Mouse (Mus musculus): ENCODE measurements around the gene Ctnnb1. TPM values are rescaled to one million over a fixed set of nuclear protein-coding genes. Genes with fewer than 3 reads are reported as not detected.

The Ctnnb1 gene
- polyA plus RNA-seq, 1 experiment from 2014 or later = 486 TPM

DNA sequence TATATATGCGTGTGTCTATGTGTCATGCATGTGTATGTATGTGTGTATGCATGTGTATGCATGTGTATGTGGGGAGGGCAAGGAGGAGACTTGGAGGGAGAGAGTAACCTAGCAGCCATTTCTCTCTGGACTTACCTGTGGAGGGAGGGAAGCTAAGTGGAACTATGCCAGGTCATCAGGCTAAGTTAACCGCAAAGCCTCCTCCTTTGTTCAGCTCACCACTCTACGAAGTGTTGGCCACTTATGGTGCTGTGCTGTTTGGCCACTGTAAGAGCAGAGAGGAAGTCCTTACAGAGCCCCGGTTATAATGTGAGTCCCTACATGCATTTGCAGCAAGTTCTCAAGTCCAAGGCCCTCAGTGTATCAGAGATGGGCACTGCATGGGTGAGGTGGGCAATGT lies 47.8 kb downstream of the Ctnnb1 start:
- 91% methylated on average over 4 of the region's 4 CpGs for WGBS
- Histone ChIP-seq H3K4me1 (ENCODE audit: control insufficient read depth, insufficient read depth, low read length) (peaks cover 16% of the 10 kb centered on the region; the same call in 1 of the 2 replicates), H3K9ac (ENCODE audit: low read length) (no peak overlapping the region), H3K9me3 (replicated peaks; ENCODE audit: control insufficient read depth, low read length) (no peaks in the 10 kb centered on the region), H3K4me2 (ENCODE audit: low read depth, low read length) (no peak overlapping the region), H3K27me3 (ENCODE audit: control insufficient read depth, insufficient read depth, low read length) (no peaks in the 10 kb centered on the region), H3K27ac (ENCODE audit: low read length) (no peak overlapping the region), H3K36me3 (ENCODE audit: control insufficient read depth, insufficient read depth, low read length) (no peaks in the 10 kb centered on the region), H3K4me3 (replicated peaks; ENCODE audit: low read length) (no peak overlapping the region)
- ATAC-seq (ENCODE audit: insufficient read depth, low FRiP score) = no peak

DNA sequence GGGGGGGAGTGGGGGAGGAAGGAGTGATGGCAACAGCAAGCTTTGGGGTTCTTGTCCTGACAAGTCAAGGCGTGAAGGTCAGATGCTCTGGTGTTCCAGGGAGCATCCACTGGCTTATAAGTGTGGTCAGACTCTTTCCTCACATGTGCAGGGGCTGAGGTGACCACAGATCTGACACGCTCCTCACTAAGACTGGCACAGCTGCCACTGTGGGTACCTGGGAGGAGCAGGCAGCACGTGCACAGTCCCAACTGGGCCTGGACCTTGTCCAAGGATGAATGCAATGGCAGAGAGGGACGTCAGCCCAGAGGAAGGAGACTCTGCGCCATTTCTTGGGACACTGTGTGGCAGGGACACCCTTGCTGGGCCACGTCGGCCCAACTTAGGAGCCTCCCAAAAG lies 52.8 kb downstream of the Ctnnb1 start:
- no peak overlapping the region for H3K9ac ChIP-seq (ENCODE audit: low read length)
- ATAC-seq (ENCODE audit: insufficient read depth, low FRiP score) = no peak
- H3K4me1 ChIP-seq (ENCODE audit: control insufficient read depth, insufficient read depth, low read length) = peaks cover 6% of the 10 kb centered on the region; the same call in 1 of the 2 replicates
- H3K27ac ChIP-seq (ENCODE audit: low read length) = no peak overlapping the region
- H3K36me3 ChIP-seq (ENCODE audit: control insufficient read depth, insufficient read depth, low read length) = no peaks in the 10 kb centered on the region
- H3K4me2 ChIP-seq (ENCODE audit: low read depth, low read length) = no peak overlapping the region
- no peaks in the 10 kb centered on the region for H3K9me3 ChIP-seq (replicated peaks; ENCODE audit: control insufficient read depth, low read length)
- no peaks in the 10 kb centered on the region for H3K27me3 ChIP-seq (ENCODE audit: control insufficient read depth, insufficient read depth, low read length)
- H3K4me3 ChIP-seq (replicated peaks; ENCODE audit: low read length) = no peak overlapping the region
- WGBS = 81% methylated on average over 7 of the region's 7 CpGs

DNA sequence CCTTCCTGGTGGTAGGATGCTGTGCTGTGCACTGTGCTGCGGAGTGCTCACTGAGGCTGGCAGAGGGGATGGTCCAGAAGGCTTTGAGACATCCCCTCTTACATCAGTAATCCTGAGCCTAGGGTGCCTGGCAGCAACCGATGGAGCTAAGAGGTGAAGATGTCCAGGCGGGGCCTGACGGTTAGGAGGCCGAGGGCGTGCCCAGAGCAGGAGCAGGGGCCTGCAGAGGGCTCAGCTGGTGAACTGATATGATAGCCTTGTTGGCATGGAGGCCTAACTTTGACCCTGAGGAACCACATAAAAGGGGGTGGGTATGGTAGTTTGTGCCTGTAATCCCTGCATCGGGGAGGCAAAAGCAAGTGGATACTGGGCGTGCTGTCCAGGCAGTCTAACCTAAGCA lies 54.8 kb downstream of the Ctnnb1 start:
- no peak for ATAC-seq (ENCODE audit: insufficient read depth, low FRiP score)
- WGBS = 78% methylated on average over 8 of the region's 8 CpGs

DNA sequence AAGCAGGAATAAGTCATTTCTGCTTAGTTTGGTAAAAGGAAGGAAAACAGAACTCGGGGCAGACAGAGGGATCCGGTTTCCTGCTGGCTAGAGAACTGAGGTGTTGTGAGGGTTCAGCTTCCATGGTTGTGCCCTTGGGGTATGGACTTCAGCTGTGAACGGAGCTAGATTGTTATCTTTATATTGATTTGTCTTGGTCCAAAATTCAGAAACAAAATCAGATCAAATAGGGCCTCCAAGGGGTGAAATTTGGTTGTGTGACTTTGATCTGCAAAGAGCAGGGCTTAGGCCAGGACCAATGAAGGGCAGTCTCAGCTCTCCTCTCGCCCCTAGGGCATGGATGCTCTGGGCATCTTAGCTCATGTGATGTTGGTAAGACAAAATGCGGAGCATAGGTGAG lies 55.5 kb downstream of the Ctnnb1 start:
- no peak for ATAC-seq (ENCODE audit: insufficient read depth, low FRiP score)

More for the DNA sequence above, 54.8 kb downstream of the Ctnnb1 start:
- Histone ChIP-seq H3K4me2 (ENCODE audit: low read depth, low read length) (no peak overlapping the region), H3K27me3 (ENCODE audit: control insufficient read depth, insufficient read depth, low read length) (no peaks in the 10 kb centered on the region), H3K9me3 (replicated peaks; ENCODE audit: control insufficient read depth, low read length) (no peaks in the 10 kb centered on the region), H3K4me3 (replicated peaks; ENCODE audit: low read length) (no peak overlapping the region), H3K27ac (ENCODE audit: low read length) (no peak overlapping the region), H3K36me3 (ENCODE audit: control insufficient read depth, insufficient read depth, low read length) (no peaks in the 10 kb centered on the region), H3K4me1 (ENCODE audit: control insufficient read depth, insufficient read depth, low read length) (peaks cover 22% of the 10 kb centered on the region), H3K9ac (ENCODE audit: low read length) (no peak overlapping the region)

DNA sequence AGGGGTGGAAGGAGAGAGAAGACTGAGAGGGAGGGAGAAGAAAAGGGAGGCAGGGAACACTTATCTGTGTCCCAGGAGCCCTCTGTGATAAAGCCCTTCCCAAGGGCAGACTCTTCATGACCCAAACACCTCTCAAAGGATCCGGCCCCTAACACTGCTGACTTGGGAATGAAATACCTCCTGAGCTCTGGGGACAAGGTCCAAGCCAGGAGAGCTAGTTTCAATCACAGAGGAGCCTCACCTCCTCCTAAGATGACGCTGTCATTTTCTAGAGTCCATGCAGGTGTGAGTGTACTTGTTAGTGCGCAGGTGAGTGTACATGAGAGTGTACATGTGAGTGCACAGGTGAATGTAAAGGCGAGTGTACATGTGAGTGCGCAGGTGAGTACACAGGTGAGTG lies 56.0 kb downstream of the Ctnnb1 start:
- no peak for ATAC-seq (ENCODE audit: insufficient read depth, low FRiP score)
- Histone ChIP-seq H3K9me3 (replicated peaks; ENCODE audit: control insufficient read depth, low read length) (no peaks in the 10 kb centered on the region), H3K4me1 (ENCODE audit: control insufficient read depth, insufficient read depth, low read length) (peaks cover 33% of the 10 kb centered on the region), H3K27ac (ENCODE audit: low read length) (no peak overlapping the region), H3K27me3 (ENCODE audit: control insufficient read depth, insufficient read depth, low read length) (no peaks in the 10 kb centered on the region), H3K36me3 (ENCODE audit: control insufficient read depth, insufficient read depth, low read length) (no peaks in the 10 kb centered on the region), H3K4me2 (ENCODE audit: low read depth, low read length) (no peak overlapping the region), H3K9ac (ENCODE audit: low read length) (no peak overlapping the region), H3K4me3 (replicated peaks; ENCODE audit: low read length) (no peak overlapping the region)
- WGBS = 90% methylated on average over 5 of the region's 5 CpGs

More for the DNA sequence above, 55.5 kb downstream of the Ctnnb1 start:
- Histone ChIP-seq H3K4me1 (ENCODE audit: control insufficient read depth, insufficient read depth, low read length) (peaks cover 28% of the 10 kb centered on the region), H3K36me3 (ENCODE audit: control insufficient read depth, insufficient read depth, low read length) (no peaks in the 10 kb centered on the region), H3K4me3 (replicated peaks; ENCODE audit: low read length) (no peak overlapping the region), H3K9me3 (replicated peaks; ENCODE audit: control insufficient read depth, low read length) (no peaks in the 10 kb centered on the region), H3K4me2 (ENCODE audit: low read depth, low read length) (no peak overlapping the region), H3K27ac (ENCODE audit: low read length) (no peak overlapping the region), H3K9ac (ENCODE audit: low read length) (no peak overlapping the region; the same call in 1 of the 2 replicates), H3K27me3 (ENCODE audit: control insufficient read depth, insufficient read depth, low read length) (no peaks in the 10 kb centered on the region)
- WGBS = 76% methylated on average over 5 of the region's 5 CpGs

DNA sequence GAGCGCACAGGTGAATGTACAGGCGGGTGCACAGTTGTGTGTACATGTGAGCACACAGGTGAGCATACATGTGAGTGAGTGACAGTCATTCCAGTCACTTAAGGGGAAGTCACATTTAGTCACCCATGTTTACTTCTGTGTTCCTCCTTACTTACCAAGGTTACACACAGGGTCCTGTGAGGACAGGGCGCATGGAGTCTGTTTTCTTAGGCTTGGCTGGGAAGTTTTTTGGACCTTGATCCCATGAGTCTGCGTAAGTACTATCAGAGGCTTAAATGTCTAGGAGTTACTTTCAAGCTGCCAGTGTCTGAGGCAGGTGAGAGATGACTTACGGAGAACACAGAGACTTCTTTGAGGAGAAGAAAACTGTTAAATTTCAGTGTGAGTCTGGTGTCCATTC lies 56.5 kb downstream of the Ctnnb1 start:
- Histone ChIP-seq H3K27ac (ENCODE audit: low read length) (no peak overlapping the region), H3K9me3 (replicated peaks; ENCODE audit: control insufficient read depth, low read length) (no peaks in the 10 kb centered on the region), H3K9ac (ENCODE audit: low read length) (no peak overlapping the region), H3K36me3 (ENCODE audit: control insufficient read depth, insufficient read depth, low read length) (no peaks in the 10 kb centered on the region), H3K27me3 (ENCODE audit: control insufficient read depth, insufficient read depth, low read length) (no peaks in the 10 kb centered on the region), H3K4me3 (replicated peaks; ENCODE audit: low read length) (no peak overlapping the region), H3K4me1 (ENCODE audit: control insufficient read depth, insufficient read depth, low read length) (peaks cover 39% of the 10 kb centered on the region), H3K4me2 (ENCODE audit: low read depth, low read length) (no peak overlapping the region)
- ATAC-seq (ENCODE audit: insufficient read depth, low FRiP score) = 0 out of 2 replicates have a peak, but pooled peaks have one; percentile 11
- 91% methylated on average over 5 of the region's 5 CpGs for WGBS

DNA sequence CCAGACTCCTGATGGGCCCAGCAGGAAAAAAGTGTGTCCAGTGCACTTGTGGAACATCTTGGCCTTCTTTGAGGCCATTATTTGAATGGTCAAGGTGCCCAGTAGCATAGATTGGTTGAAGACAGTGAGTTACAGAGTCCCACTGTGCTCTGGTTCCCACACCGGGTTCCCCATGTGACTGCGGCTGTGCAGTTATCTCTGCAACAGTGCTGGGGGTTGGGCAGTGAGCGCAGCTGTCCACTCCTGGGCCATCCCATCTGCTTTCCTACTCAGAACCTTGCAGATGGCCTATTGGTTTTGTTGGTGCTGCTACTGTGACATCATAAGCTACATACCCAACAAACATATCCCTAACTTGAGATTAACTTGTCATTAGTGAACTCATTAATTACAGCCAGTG lies 57.2 kb downstream of the Ctnnb1 start:
- no peaks in the 10 kb centered on the region for H3K36me3 ChIP-seq (ENCODE audit: control insufficient read depth, insufficient read depth, low read length)
- no peaks in the 10 kb centered on the region for H3K27me3 ChIP-seq (ENCODE audit: control insufficient read depth, insufficient read depth, low read length)
- H3K4me1 ChIP-seq (ENCODE audit: control insufficient read depth, insufficient read depth, low read length) = peaks cover 39% of the 10 kb centered on the region
- H3K4me3 ChIP-seq (replicated peaks; ENCODE audit: low read length) = no peak overlapping the region
- no peak for ATAC-seq (ENCODE audit: insufficient read depth, low FRiP score)
- H3K27ac ChIP-seq (ENCODE audit: low read length) = no peak overlapping the region; the same call in 1 of the 2 replicates
- H3K9ac ChIP-seq (ENCODE audit: low read length) = no peak overlapping the region
- WGBS = 91% methylated on average over 3 of the region's 3 CpGs
- no peak overlapping the region for H3K4me2 ChIP-seq (ENCODE audit: low read depth, low read length)
- H3K9me3 ChIP-seq (replicated peaks; ENCODE audit: control insufficient read depth, low read length) = no peaks in the 10 kb centered on the region

DNA sequence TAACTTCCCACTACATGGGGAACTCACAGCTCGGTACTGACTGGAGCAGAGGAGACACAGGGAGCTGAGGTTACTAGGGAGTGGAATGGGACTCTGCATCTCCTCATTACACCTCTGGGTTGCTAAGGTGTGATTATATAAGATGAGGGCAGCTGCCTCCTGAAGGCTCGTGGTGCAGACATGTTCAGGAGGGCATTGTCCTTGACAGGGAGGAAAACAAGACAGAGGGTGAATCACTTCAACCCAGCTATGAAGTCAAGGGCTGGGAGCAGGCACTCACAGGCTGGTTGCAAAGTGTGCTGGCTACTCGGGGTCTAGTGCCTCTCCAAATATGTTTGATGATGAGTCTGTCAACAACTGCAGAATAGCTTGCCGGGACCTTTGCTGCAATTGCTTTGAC lies 58.0 kb downstream of the Ctnnb1 start:
- ATAC-seq (ENCODE audit: insufficient read depth, low FRiP score) = no peak
- Histone ChIP-seq H3K4me1 (ENCODE audit: control insufficient read depth, insufficient read depth, low read length) (peaks cover 39% of the 10 kb centered on the region), H3K4me2 (ENCODE audit: low read depth, low read length) (no peak overlapping the region), H3K9ac (ENCODE audit: low read length) (no peak overlapping the region), H3K9me3 (replicated peaks; ENCODE audit: control insufficient read depth, low read length) (no peaks in the 10 kb centered on the region), H3K36me3 (ENCODE audit: control insufficient read depth, insufficient read depth, low read length) (no peaks in the 10 kb centered on the region), H3K4me3 (replicated peaks; ENCODE audit: low read length) (no peak overlapping the region), H3K27me3 (ENCODE audit: control insufficient read depth, insufficient read depth, low read length) (no peaks in the 10 kb centered on the region), H3K27ac (ENCODE audit: low read length) (no peak overlapping the region)
- WGBS = 62% methylated on average over 4 of the region's 4 CpGs

DNA sequence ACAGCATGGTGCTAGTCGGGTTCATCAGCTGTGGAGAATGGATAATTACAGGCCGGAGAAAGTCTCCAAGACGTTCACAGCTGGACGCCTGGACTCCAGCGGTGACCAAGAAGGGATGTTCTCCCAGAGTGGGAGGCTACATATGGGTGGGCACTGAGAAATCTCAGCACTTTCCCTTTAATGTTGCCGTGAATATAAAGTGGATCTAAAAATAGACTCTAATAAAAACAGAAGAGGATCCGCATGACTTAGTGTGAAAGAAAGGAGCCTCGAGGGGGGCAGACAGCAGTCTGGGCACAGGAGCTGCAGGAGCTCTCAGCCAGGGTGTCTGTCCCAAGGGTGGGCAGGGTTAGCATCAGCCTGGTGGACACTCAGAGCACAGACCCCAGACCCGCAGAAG lies 59.1 kb downstream of the Ctnnb1 start:
- no peak overlapping the region for H3K4me3 ChIP-seq (replicated peaks; ENCODE audit: low read length)
- H3K9me3 ChIP-seq (replicated peaks; ENCODE audit: control insufficient read depth, low read length) = no peaks in the 10 kb centered on the region
- 0 out of 2 replicates have a peak overlapping the region, but pooled peaks have one; percentile 17 for H3K27ac ChIP-seq (ENCODE audit: low read length)
- WGBS = 48% methylated on average over 9 of the region's 9 CpGs
- ATAC-seq (ENCODE audit: insufficient read depth, low FRiP score) = no peak
- no peaks in the 10 kb centered on the region for H3K36me3 ChIP-seq (ENCODE audit: control insufficient read depth, insufficient read depth, low read length)
- H3K9ac ChIP-seq (ENCODE audit: low read length) = peak overlapping the region; percentile 20; the same call in 1 of the 2 replicates
- no peak overlapping the region for H3K4me2 ChIP-seq (ENCODE audit: low read depth, low read length)
- peaks cover 39% of the 10 kb centered on the region for H3K4me1 ChIP-seq (ENCODE audit: control insufficient read depth, insufficient read depth, low read length)
- H3K27me3 ChIP-seq (ENCODE audit: control insufficient read depth, insufficient read depth, low read length) = no peaks in the 10 kb centered on the region
